Mouse (Mus musculus) megakaryocyte, embryonic 14.5 days (primary cell): Measurements from ENCODE around the gene Nectin3.

ENCODE experiments used
- FLI1 ChIP-seq: IDR thresholded peaks from 2 replicates; pipeline ENCODE4 v1.6.1; 2012; ENCODE audit warnings: low read length, inconsistent platforms, mixed read lengths
- GATA1 ChIP-seq: IDR thresholded peaks from 3 replicates; pipeline ENCODE4 v1.6.1; 2012; ENCODE audit warnings: mixed read lengths, low read length, inconsistent platforms, borderline replicate concordance

- TF ChIP-seq GATA1, result no peak
- no peak for TF ChIP-seq FLI1
Observed at GRCm38 (mm10) chr16:46383344-46383743, 115.0 kb downstream of the Nectin3 start.
